9 mouse cellular contexts compared by ENCODE assay signal in genomic region chr12:15765996-15766395, GRCm38 (mm10). TPM values are rescaled to one million over a fixed set of nuclear protein-coding genes. Genes with fewer than 3 reads are reported as not detected.
A peak's percentile ranks its signal among the peaks of the same experiment; 100 is the strongest.
DNase-seq lines count a peak whose midpoint lies in the region; ATAC-seq and TF ChIP-seq lines count a peak whose summit lies in the region.
"Had no signal": no experiment of that assay in that cellular context is flagged by ENCODE, and none has a peak within 500 bp of the region (broad histone marks: within the 10 kb centered on the region; RNA-seq: fewer than 3 reads in every experiment).

No protein-coding gene starts in this region.

- H3K4me2 ChIP-seq in forebrain, postnatal 0 days (ENCODE audit: low read depth), result no peak overlapping the region

- TF ChIP-seq POLR2A in liver, adult 2 months (IDR thresholded peaks at IDR 0.05; ENCODE audit: extremely low read depth, insufficient read depth, low read length), result no peak

- no peak overlapping the region for H3K9ac ChIP-seq in liver, adult 2 months (ENCODE audit: low read depth, low read length)
- no peak overlapping the region for H3K9ac ChIP-seq in forebrain, postnatal 0 days

- H3K79me2 ChIP-seq in liver, adult 2 months (ENCODE audit: control insufficient read depth, insufficient read depth, low read length), result no peaks in the 10 kb centered on the region

- no peaks in the 10 kb centered on the region for H3K27me3 ChIP-seq in liver, adult 2 months (ENCODE audit: control insufficient read depth, insufficient read depth, low read length)
- H3K27me3 ChIP-seq in forebrain, postnatal 0 days (ENCODE audit: insufficient read depth, low read length), result no peaks in the 10 kb centered on the region
- H3K27me3 ChIP-seq: megakaryocyte, embryonic 14.5 days had no signal

- ATAC-seq in forebrain, postnatal 0 days, result peak; percentile 78
- no peak for ATAC-seq in inflammation-experienced regulatory T-cells, adult 6 months

- no peaks in the 10 kb centered on the region for H3K36me3 ChIP-seq in liver, adult 2 months (ENCODE audit: control insufficient read depth, insufficient read depth, low read length)
- H3K36me3 ChIP-seq in forebrain, postnatal 0 days (ENCODE audit: insufficient read depth), result no peaks in the 10 kb centered on the region

- no peak overlapping the region for H3K4me3 ChIP-seq in liver, adult 2 months (ENCODE audit: insufficient read depth, low read depth, low read length)
- H3K4me3 ChIP-seq in forebrain, postnatal 0 days (ENCODE audit: low read depth, low read length), result no peak overlapping the region
- H3K4me3 ChIP-seq: megakaryocyte, embryonic 14.5 days had no signal

- H3K27ac ChIP-seq in liver, adult 2 months (replicated peaks; ENCODE audit: insufficient read depth, low read depth, low read length), result no peak overlapping the region
- H3K27ac ChIP-seq in forebrain, postnatal 0 days (ENCODE audit: low read depth, low read length), result no peak overlapping the region

- 88% methylated on average over 12 of the region's 12 CpGs for WGBS in liver, adult 2 months
- WGBS in forebrain, postnatal 0 days, result 76% methylated on average over 12 of the region's 12 CpGs

- peak; percentile 16 for DNase-seq in liver, adult 2 months (ENCODE audit: extremely low read depth, low read depth, low spot score)
- DNase-seq in liver, result no peak
- DNase-seq in forebrain, postnatal 0 days, result peak; percentile 45
- peak; percentile 64 for DNase-seq in kidney, postnatal 14 days
- peak; percentile 5 for DNase-seq in ovary, postnatal 10 days (ENCODE audit: low spot score)
- no peak for DNase-seq in embryo, embryonic 10 days (ENCODE audit: low spot score)
- no peak for DNase-seq in thymus, postnatal 4 days

- H3K9me3 ChIP-seq in forebrain, postnatal 0 days (ENCODE audit: low read length), result no peaks in the 10 kb centered on the region
- H3K9me3 ChIP-seq: megakaryocyte, embryonic 14.5 days had no signal

- H3K4me1 ChIP-seq in liver, adult 2 months (ENCODE audit: control insufficient read depth, insufficient read depth, low read length), result no peaks in the 10 kb centered on the region
- H3K4me1 ChIP-seq in forebrain, postnatal 0 days (ENCODE audit: insufficient read depth), result peaks cover 4% of the 10 kb centered on the region; the same call in 1 of the 2 replicates
- H3K4me1 ChIP-seq: megakaryocyte, embryonic 14.5 days had no signal

- no peak for TF ChIP-seq CTCF in liver, adult 2 months (IDR thresholded peaks at IDR 0.05; ENCODE audit: low read depth, low read length)
- TF ChIP-seq CTCF in forebrain, postnatal 0 days (IDR thresholded peaks at IDR 0.05; ENCODE audit: low read depth), result no peak

RNA-seq across cellular contexts. Expression of gene Trib2, which starts 50.7 kb away (rescaled TPM):
- 2.2 and 2.3 TPM in 2 replicates for total RNA-seq in liver, adult 2 months (2014; rRNA removed)
- polyA plus RNA-seq in liver, adult 2 months (2012; rRNA removed), result 0.81 and 1.0 TPM in 2 replicates
- 114 and 152 TPM in 2 replicates for total RNA-seq in forebrain, postnatal 0 days (2014; rRNA removed)
- polyA plus RNA-seq in forebrain, postnatal 0 days (2015; fragmentation: Nextera tagmentation; extraction: Ambion mirVana), result 59.0 and 82.3 TPM in 2 replicates
- 10 to 100 TPM; 38.7 to 86.8 (median 66.6) TPM for polyA plus RNA-seq in inflammation-experienced regulatory T-cells, adult 6 months (2017; shearing (Covaris generic))

Comparison
In these comparisons a context has a peak if more than half of its experiments do, and no peak if none do; other contexts are left out.
1. DNase-seq: peak in liver, adult 2 months (single experiment), forebrain, postnatal 0 days (single experiment), kidney, postnatal 14 days (single experiment) and ovary, postnatal 10 days (single experiment); none in liver (single experiment), embryo, embryonic 10 days (single experiment) and thymus, postnatal 4 days (single experiment).
2. RNA of gene Trib2, which starts 50.7 kb away (polyA plus RNA-seq): 59.0 to 82.3 TPM in forebrain, postnatal 0 days and 38.7 to 86.8 TPM in inflammation-experienced regulatory T-cells, adult 6 months; 0.81 to 1.0 TPM in liver, adult 2 months; every median in the first group is over 10 times any median in the second.